Mouse (Mus musculus): ENCODE measurements around the gene Olfr698. TPM values are rescaled to one million over a fixed set of nuclear protein-coding genes. Genes with fewer than 3 reads are reported as not detected.
"Not testable (repeated sequence)": the region's sequence is repeated elsewhere in the genome, so short reads cannot be mapped to it uniquely, and the experiment has no call there.

Gene Olfr698
- polyA plus RNA-seq, 1 experiment from 2014 or later = not detected

DNA sequence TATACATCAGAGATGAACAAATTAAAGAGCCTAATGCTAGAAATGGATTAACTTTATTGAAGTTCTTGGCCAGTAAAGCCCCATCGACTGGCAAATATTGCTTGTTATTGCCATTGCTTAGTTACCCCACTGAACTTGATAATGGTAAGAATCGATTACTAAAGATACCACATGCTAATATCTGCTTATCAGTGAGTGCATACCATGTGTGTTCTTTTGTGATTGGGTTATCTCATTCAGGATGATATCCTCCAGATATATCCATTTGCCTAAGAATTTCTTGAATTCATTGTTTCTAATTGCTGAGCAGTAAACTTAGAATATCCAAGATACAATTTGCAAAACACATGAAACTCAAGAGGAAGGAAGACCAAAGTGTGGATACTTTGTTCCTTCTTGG, 29.5 kb downstream of the Olfr698 start:
- not testable (repeated sequence) for ATAC-seq (ENCODE audit: low read depth)

DNA sequence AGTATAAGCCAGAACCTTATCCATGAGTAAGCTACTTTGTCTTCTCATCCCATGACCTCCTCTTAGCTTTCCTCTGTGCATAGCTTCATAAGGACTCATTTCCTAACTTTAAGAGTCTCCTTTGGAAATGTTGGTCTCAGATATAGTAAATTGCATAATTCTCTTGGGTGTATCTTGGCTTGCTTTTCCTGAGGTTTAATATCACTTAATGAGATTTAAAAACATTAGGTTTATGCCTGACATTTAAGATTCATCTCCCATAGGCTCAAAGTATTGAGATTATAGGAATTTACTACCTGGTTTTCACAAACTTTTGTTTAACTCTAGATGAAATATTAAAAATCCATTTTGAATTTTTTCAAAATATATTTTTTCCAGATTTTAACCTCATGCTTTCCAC, 38.9 kb downstream of the Olfr698 start, which contains the start of gene Olfr695:
TSS of gene Olfr695 (minus strand) at position 101 of the 400 bp plus-strand sequence.
- Histone ChIP-seq H3K4me3 (ENCODE audit: low read depth, low read length) (no peak within 1 kb of the TSS), H3K9ac (ENCODE audit: low read depth, low read length) (no peak within 1 kb of the TSS), H3K36me3 (ENCODE audit: control insufficient read depth, insufficient read depth, low read length) (no peaks in the 10 kb centered on the region), H3K9me3 (ENCODE audit: control insufficient read depth, low read length) (no peaks in the 10 kb centered on the region), H3K27me3 (replicated peaks; ENCODE audit: control insufficient read depth, insufficient read depth, low read length) (no peaks in the 10 kb centered on the region), H3K4me2 (ENCODE audit: low read depth, low read length) (no peak within 1 kb of the TSS), H3K4me1 (ENCODE audit: control insufficient read depth, insufficient read depth, low read length) (no peaks in the 10 kb centered on the region), H3K27ac (replicated peaks; ENCODE audit: low read depth, low read length) (no peak within 1 kb of the TSS)
- ATAC-seq (ENCODE audit: low read depth) = no peak
- DNase-seq (ENCODE audit: low spot score) = no peak

More for the DNA sequence above, 29.5 kb downstream of the Olfr698 start:
- H3K27ac ChIP-seq (replicated peaks; ENCODE audit: low read depth, low read length); H3K4me2 ChIP-seq (ENCODE audit: low read depth, low read length); DNase-seq (ENCODE audit: low spot score); H3K4me3 ChIP-seq (ENCODE audit: low read depth, low read length); H3K9me3 ChIP-seq (ENCODE audit: control insufficient read depth, low read length); H3K4me1 ChIP-seq (ENCODE audit: control insufficient read depth, insufficient read depth, low read length); H3K36me3 ChIP-seq (ENCODE audit: control insufficient read depth, insufficient read depth, low read length); H3K9ac ChIP-seq (ENCODE audit: low read depth, low read length); H3K27me3 ChIP-seq (replicated peaks; ENCODE audit: control insufficient read depth, insufficient read depth, low read length): not testable (repeated sequence)
- 84% methylated on average over 2 of the region's 2 CpGs for WGBS

DNA sequence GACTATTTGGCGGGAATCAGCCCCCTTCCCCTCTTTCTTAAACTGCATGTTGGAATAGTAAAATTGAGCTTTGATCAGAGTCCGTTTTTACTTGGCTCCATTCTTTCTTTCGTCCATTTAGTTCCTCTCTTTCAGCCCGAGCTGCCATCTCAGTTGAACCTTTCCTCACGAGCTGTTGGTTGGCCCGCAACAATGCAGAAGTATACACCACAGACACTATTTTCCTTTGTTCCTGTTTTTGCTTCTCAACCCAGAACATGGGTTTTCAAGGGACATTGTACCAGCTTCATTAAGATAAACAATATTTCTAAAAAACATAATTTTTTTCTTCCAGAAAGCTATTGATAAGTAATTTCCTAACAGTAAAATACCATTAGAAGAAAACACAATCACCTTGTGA, 43.7 kb downstream of the Olfr698 start:
- ATAC-seq (ENCODE audit: low read depth) = no peak
- no peak overlapping the region for H3K4me2 ChIP-seq (ENCODE audit: low read depth, low read length)
- 85% methylated on average over 6 of the region's 6 CpGs for WGBS

DNA sequence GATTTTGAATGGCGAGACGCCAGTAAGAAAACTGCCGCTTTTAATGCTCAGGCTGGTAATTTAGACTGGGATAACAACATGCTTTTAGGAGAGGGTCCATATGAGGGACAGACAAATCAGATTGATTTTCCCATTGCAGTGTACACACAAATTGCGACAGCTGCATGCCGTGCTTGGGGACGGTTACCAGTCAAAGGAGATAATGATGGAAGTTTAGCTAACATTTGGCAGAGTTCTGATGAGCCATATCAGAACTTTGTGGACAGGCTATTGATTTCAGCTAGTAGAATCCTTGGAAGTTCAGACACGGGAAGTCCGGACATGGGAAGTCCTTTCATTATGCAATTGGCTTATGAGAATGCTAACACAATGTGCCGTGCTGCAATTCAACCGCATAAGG, 47.5 kb downstream of the Olfr698 start:
- DNase-seq (ENCODE audit: low spot score); H3K4me2 ChIP-seq (ENCODE audit: low read depth, low read length); H3K4me1 ChIP-seq (ENCODE audit: control insufficient read depth, insufficient read depth, low read length); H3K9me3 ChIP-seq (ENCODE audit: control insufficient read depth, low read length); H3K36me3 ChIP-seq (ENCODE audit: control insufficient read depth, insufficient read depth, low read length); H3K27me3 ChIP-seq (replicated peaks; ENCODE audit: control insufficient read depth, insufficient read depth, low read length); H3K27ac ChIP-seq (replicated peaks; ENCODE audit: low read depth, low read length); H3K4me3 ChIP-seq (ENCODE audit: low read depth, low read length); ATAC-seq (ENCODE audit: low read depth); H3K9ac ChIP-seq (ENCODE audit: low read depth, low read length): not testable (repeated sequence)
- 95% methylated on average over 8 of the region's 10 CpGs for WGBS

More for the DNA sequence above, 43.7 kb downstream of the Olfr698 start:
- Histone ChIP-seq H3K27me3 (replicated peaks; ENCODE audit: control insufficient read depth, insufficient read depth, low read length) (no peaks in the 10 kb centered on the region), H3K4me1 (ENCODE audit: control insufficient read depth, insufficient read depth, low read length) (no peaks in the 10 kb centered on the region), H3K4me3 (ENCODE audit: low read depth, low read length) (no peak overlapping the region), H3K9me3 (ENCODE audit: control insufficient read depth, low read length) (no peaks in the 10 kb centered on the region), H3K9ac (ENCODE audit: low read depth, low read length) (no peak overlapping the region), H3K36me3 (ENCODE audit: control insufficient read depth, insufficient read depth, low read length) (no peaks in the 10 kb centered on the region), H3K27ac (replicated peaks; ENCODE audit: low read depth, low read length) (no peak overlapping the region)
- DNase-seq (ENCODE audit: low spot score) = no peak

Other genes with a start within 250 kb of the Olfr698 start
- gene Olfr693, start 74.8 kb downstream of the Olfr698 start, polyA plus RNA-seq (2014; fragmentation: Nextera tagmentation; extraction: Ambion mirVana) = not detected in 2 replicates
- gene Olfr694, start 63.6 kb downstream of the Olfr698 start, polyA plus RNA-seq (2014; fragmentation: Nextera tagmentation; extraction: Ambion mirVana) = not detected in 2 replicates
- not detected in 2 replicates for gene Olfr695, start 39.0 kb downstream of the Olfr698 start, polyA plus RNA-seq (2014; fragmentation: Nextera tagmentation; extraction: Ambion mirVana)
- gene Olfr697, start 13.0 kb downstream of the Olfr698 start, polyA plus RNA-seq (2014; fragmentation: Nextera tagmentation; extraction: Ambion mirVana) = 0.20 TPM in 1 of 2 replicates, not detected in the other
- gene Olfr699, start 37.8 kb upstream of the Olfr698 start, polyA plus RNA-seq (2014; fragmentation: Nextera tagmentation; extraction: Ambion mirVana) = not detected in 2 replicates
- gene Olfr700, start 53.4 kb upstream of the Olfr698 start, polyA plus RNA-seq (2014; fragmentation: Nextera tagmentation; extraction: Ambion mirVana) = not detected in 2 replicates
- gene Olfr701, start 58.7 kb upstream of the Olfr698 start, polyA plus RNA-seq (2014; fragmentation: Nextera tagmentation; extraction: Ambion mirVana) = 0.08 TPM in 1 of 2 replicates, not detected in the other
- gene Olfr702, start 78.5 kb upstream of the Olfr698 start, polyA plus RNA-seq (2014; fragmentation: Nextera tagmentation; extraction: Ambion mirVana) = not detected in 2 replicates
- gene Olfr703, start 88.0 kb upstream of the Olfr698 start, polyA plus RNA-seq (2014; fragmentation: Nextera tagmentation; extraction: Ambion mirVana) = not detected in 2 replicates
- gene Olfr704, start 107.8 kb upstream of the Olfr698 start, polyA plus RNA-seq (2014; fragmentation: Nextera tagmentation; extraction: Ambion mirVana) = not detected in 2 replicates
- 0.22 TPM in 1 of 2 replicates, not detected in the other for gene Olfr705, start 121.5 kb upstream of the Olfr698 start, polyA plus RNA-seq (2014; fragmentation: Nextera tagmentation; extraction: Ambion mirVana)
- not detected in 2 replicates for gene Olfr706, start 132.8 kb upstream of the Olfr698 start, polyA plus RNA-seq (2014; fragmentation: Nextera tagmentation; extraction: Ambion mirVana)
- gene Olfr707, start 145.8 kb upstream of the Olfr698 start, polyA plus RNA-seq (2014; fragmentation: Nextera tagmentation; extraction: Ambion mirVana) = 0.10 TPM in 1 of 2 replicates, not detected in the other
- not detected in 2 replicates for gene Olfr1532-ps1, start 152.6 kb upstream of the Olfr698 start, polyA plus RNA-seq (2014; fragmentation: Nextera tagmentation; extraction: Ambion mirVana)
- gene Olfr709-ps1, start 176.8 kb upstream of the Olfr698 start, polyA plus RNA-seq (2014; fragmentation: Nextera tagmentation; extraction: Ambion mirVana) = not detected in 2 replicates
- not detected in 2 replicates for gene Olfr710, start 192.9 kb upstream of the Olfr698 start, polyA plus RNA-seq (2014; fragmentation: Nextera tagmentation; extraction: Ambion mirVana)
- gene Olfr6, start 208.5 kb upstream of the Olfr698 start, polyA plus RNA-seq (2014; fragmentation: Nextera tagmentation; extraction: Ambion mirVana) = 0.04 TPM in 1 of 2 replicates, not detected in the other
- gene Olfr711, start 220.1 kb upstream of the Olfr698 start, polyA plus RNA-seq (2014; fragmentation: Nextera tagmentation; extraction: Ambion mirVana) = not detected in 2 replicates

Measured in embryonic facial prominence, embryonic 14.5 days (tissue).